Mouse (Mus musculus): ENCODE data around the gene Wasf2. TPM values are rescaled to one million over a fixed set of nuclear protein-coding genes. Genes with fewer than 3 reads are reported as not detected.
A peak's percentile ranks its signal among the peaks of the same experiment; 100 is the strongest.

Wasf2 gene
- polyA plus RNA-seq, 1 experiment from 2014 or later: 64.6 TPM

DNA sequence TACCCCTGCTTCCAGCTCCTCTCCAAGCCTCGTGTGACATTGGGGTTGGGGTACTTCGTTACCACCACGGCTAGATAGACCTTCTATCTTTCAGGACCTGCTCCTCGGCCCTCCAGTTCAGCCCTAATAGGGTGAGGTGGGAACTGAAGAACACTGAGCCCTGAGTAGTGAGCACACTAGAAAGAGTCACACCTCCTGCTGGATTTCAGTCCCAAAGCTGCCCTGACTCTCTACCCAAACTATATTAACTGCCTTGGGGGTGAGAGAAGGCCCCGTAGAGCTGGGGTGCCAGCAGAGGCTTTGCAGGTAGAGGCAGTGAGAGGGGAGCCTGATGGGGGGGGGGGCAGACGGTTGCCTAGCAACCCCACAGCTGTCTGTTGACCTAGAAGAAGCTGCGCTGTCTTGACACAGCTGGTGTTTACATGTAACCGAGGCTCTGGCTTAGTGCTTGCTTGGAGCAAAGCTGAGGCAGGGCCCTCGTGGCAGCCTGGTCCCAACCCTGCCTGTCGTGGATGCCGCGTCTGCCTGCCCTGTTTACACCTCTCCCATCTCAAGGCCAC is 44.4 kb upstream of the Wasf2 start:
- no peak for TF ChIP-seq CTCF (IDR thresholded peaks at IDR 0.05; ENCODE audit: low read depth)
- H3K4me2 ChIP-seq (replicated peaks; ENCODE audit: low read depth): peak overlapping the region; percentile 87
- 19% methylated on average over 12 of the region's 12 CpGs for WGBS
- H3K27me3 ChIP-seq (replicated peaks; ENCODE audit: control insufficient read depth, insufficient read depth, low read length): no peaks in the 10 kb centered on the region
- H3K36me3 ChIP-seq (ENCODE audit: control insufficient read depth, insufficient read depth): no peaks in the 10 kb centered on the region
- H3K4me1 ChIP-seq (replicated peaks; ENCODE audit: control insufficient read depth, insufficient read depth, low read length): peaks cover 22% of the 10 kb centered on the region
- no peak for ATAC-seq
- peak overlapping the region; percentile 40; the same call in 1 of the 2 replicates for H3K4me3 ChIP-seq (ENCODE audit: low read depth, low read length)
- H3K9me3 ChIP-seq (ENCODE audit: control insufficient read depth): no peaks in the 10 kb centered on the region
- H3K27ac ChIP-seq (ENCODE audit: low read depth, low read length): peak overlapping the region; percentile 74
- H3K9ac ChIP-seq (ENCODE audit: low read depth, low read length): no peak overlapping the region

DNA sequence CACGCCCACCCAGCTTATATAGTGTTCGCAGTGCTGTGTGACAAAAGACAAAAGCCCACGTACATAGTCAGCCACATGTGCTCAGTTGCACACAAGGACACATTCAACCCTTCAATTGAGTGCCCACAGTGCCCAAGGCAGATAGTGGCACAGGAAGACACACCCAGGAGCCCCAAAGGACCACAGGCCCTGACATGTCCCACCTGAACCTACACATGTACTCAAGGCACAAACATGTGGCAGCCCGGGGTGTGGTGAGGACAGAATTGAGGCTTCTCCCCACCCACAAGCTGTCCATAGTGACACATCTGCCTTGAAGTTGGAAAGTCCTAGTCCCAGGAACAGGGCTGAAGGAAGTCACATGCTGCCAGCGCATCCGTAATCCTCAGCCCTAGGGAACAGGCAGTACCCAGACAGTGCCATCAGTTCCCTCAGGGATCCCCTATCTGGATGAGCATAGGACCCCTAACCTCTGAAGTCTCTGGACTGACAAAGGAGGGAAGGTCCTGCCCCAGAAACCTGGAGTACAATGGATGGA is 43.1 kb upstream of the Wasf2 start:
- TF ChIP-seq CTCF (IDR thresholded peaks at IDR 0.05; ENCODE audit: low read depth): no peak
- Histone ChIP-seq H3K9ac (ENCODE audit: low read depth, low read length) (no peak overlapping the region), H3K4me3 (ENCODE audit: low read depth, low read length) (no peak overlapping the region), H3K4me1 (replicated peaks; ENCODE audit: control insufficient read depth, insufficient read depth, low read length) (peaks cover 25% of the 10 kb centered on the region), H3K36me3 (ENCODE audit: control insufficient read depth, insufficient read depth) (no peaks in the 10 kb centered on the region), H3K9me3 (ENCODE audit: control insufficient read depth) (no peaks in the 10 kb centered on the region), H3K27me3 (replicated peaks; ENCODE audit: control insufficient read depth, insufficient read depth, low read length) (no peaks in the 10 kb centered on the region), H3K4me2 (replicated peaks; ENCODE audit: low read depth) (peak overlapping the region; percentile 17; the same call in 1 of the 2 replicates), H3K27ac (ENCODE audit: low read depth, low read length) (peak overlapping the region; percentile 60)
- 79% methylated on average over 6 of the region's 6 CpGs for WGBS
- no peak for ATAC-seq

DNA sequence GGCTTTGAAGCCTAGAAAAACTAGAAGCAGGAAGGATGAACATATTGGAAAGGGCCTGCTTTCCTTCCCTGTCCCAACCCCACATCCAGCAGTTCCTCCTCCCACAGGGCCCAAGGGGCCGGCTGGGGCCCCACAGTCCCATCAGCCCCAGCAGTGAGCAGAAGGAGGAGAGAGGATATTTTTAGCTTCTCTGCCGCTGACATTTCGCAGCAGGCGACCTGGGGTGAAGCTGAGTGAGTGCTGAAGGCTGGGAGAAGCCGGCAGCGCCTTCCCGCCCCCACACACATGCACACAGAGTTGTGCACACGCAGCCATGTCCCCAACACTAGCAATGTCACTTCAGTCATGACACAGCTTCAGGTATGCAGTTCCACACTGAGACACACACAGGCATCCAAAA is 42.5 kb upstream of the Wasf2 start:
- peaks cover 27% of the 10 kb centered on the region for H3K4me1 ChIP-seq (replicated peaks; ENCODE audit: control insufficient read depth, insufficient read depth, low read length)
- peak overlapping the region; percentile 60 for H3K27ac ChIP-seq (ENCODE audit: low read depth, low read length)
- TF ChIP-seq CTCF (IDR thresholded peaks at IDR 0.05; ENCODE audit: low read depth): no peak
- peak overlapping the region; percentile 17; the same call in 1 of the 2 replicates for H3K4me2 ChIP-seq (replicated peaks; ENCODE audit: low read depth)
- no peaks in the 10 kb centered on the region for H3K9me3 ChIP-seq (ENCODE audit: control insufficient read depth)
- WGBS: 26% methylated on average over 8 of the region's 8 CpGs
- no peak for ATAC-seq
- H3K27me3 ChIP-seq (replicated peaks; ENCODE audit: control insufficient read depth, insufficient read depth, low read length): no peaks in the 10 kb centered on the region
- no peak overlapping the region for H3K9ac ChIP-seq (ENCODE audit: low read depth, low read length)
- H3K36me3 ChIP-seq (ENCODE audit: control insufficient read depth, insufficient read depth): no peaks in the 10 kb centered on the region
- H3K4me3 ChIP-seq (ENCODE audit: low read depth, low read length): no peak overlapping the region

DNA sequence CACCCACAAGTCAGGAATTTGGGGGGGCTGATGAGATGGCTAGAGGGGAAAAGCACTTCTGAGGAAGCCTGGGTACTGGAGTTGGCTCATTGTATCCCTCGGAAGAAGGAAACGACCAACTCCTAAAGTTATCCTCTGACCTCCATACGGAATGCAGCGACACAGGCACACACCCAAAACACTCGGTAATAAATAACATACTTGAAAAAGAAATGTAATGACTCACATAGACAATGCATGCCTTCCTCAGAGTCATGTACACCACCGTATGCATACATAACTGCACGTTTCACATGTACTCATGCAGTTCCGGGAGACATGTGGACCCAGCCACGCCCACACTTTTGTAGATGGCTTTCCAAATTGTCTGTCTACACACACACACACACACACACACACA is 41.0 kb upstream of the Wasf2 start:
- H3K9ac ChIP-seq (ENCODE audit: low read depth, low read length): no peak overlapping the region
- 37% methylated on average over 9 of the region's 9 CpGs for WGBS
- H3K9me3 ChIP-seq (ENCODE audit: control insufficient read depth): no peaks in the 10 kb centered on the region
- TF ChIP-seq CTCF (IDR thresholded peaks at IDR 0.05; ENCODE audit: low read depth): no peak
- ATAC-seq: no peak
- no peaks in the 10 kb centered on the region for H3K27me3 ChIP-seq (replicated peaks; ENCODE audit: control insufficient read depth, insufficient read depth, low read length)
- peaks cover 26% of the 10 kb centered on the region for H3K4me1 ChIP-seq (replicated peaks; ENCODE audit: control insufficient read depth, insufficient read depth, low read length)
- no peak overlapping the region for H3K4me3 ChIP-seq (ENCODE audit: low read depth, low read length)
- H3K27ac ChIP-seq (ENCODE audit: low read depth, low read length): no peak overlapping the region
- H3K36me3 ChIP-seq (ENCODE audit: control insufficient read depth, insufficient read depth): no peaks in the 10 kb centered on the region
- H3K4me2 ChIP-seq (replicated peaks; ENCODE audit: low read depth): no peak overlapping the region

DNA sequence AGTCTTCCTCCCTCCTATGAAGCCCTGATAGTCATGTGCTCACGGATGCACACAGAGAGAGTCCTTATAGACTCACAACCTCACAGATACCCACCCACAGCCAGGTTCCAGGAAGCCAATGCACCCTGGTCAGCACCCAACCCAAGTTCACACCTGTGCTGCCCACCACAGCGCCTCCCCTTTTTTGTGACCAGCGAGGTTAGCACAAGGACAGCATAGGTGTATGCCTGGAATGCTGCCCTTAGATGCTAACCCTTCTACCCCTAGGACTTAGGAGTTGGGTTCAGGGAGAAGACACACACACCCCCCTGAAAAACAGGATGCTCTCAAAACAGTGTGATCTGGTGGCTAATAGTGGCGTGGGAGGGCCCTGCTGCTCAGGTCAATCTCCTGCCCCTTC is 40.5 kb upstream of the Wasf2 start:
- Histone ChIP-seq H3K27me3 (replicated peaks; ENCODE audit: control insufficient read depth, insufficient read depth, low read length) (no peaks in the 10 kb centered on the region), H3K4me1 (replicated peaks; ENCODE audit: control insufficient read depth, insufficient read depth, low read length) (peaks cover 25% of the 10 kb centered on the region), H3K36me3 (ENCODE audit: control insufficient read depth, insufficient read depth) (no peaks in the 10 kb centered on the region), H3K4me2 (replicated peaks; ENCODE audit: low read depth) (no peak overlapping the region), H3K9me3 (ENCODE audit: control insufficient read depth) (no peaks in the 10 kb centered on the region), H3K4me3 (ENCODE audit: low read depth, low read length) (no peak overlapping the region), H3K9ac (ENCODE audit: low read depth, low read length) (no peak overlapping the region), H3K27ac (ENCODE audit: low read depth, low read length) (peak overlapping the region; percentile 66; the same call in 1 of the 2 replicates)
- no peak for TF ChIP-seq CTCF (IDR thresholded peaks at IDR 0.05; ENCODE audit: low read depth)
- no peak for ATAC-seq
- 75% methylated on average over 4 of the region's 4 CpGs for WGBS

DNA sequence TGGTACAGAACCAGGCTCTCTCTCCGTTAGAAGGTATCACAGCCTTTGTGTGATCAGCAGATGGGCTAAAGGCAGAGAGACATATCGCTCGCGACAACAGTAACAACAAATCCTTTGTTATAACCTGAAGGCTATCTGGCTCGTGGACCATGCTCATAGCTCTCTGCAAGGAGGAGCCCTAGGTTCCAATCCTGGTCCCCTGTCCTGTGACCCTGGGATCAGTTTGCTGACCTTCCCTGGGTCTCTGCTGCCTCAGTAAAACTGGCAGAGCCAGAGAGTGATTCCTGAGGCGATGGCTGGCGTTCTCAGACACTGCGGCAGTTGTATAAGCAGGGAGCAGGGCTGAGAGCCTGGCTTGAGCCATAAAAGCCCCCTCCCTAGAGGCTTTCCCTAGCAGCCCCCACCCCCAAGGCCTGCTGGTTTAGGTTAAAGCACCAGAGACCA is 40.0 kb upstream of the Wasf2 start:
- Histone ChIP-seq H3K4me1 (replicated peaks; ENCODE audit: control insufficient read depth, insufficient read depth, low read length) (peaks cover 27% of the 10 kb centered on the region), H3K4me3 (ENCODE audit: low read depth, low read length) (no peak overlapping the region), H3K9ac (ENCODE audit: low read depth, low read length) (no peak overlapping the region; the same call in 1 of the 2 replicates), H3K36me3 (ENCODE audit: control insufficient read depth, insufficient read depth) (no peaks in the 10 kb centered on the region), H3K9me3 (ENCODE audit: control insufficient read depth) (no peaks in the 10 kb centered on the region), H3K27me3 (replicated peaks; ENCODE audit: control insufficient read depth, insufficient read depth, low read length) (no peaks in the 10 kb centered on the region), H3K4me2 (replicated peaks; ENCODE audit: low read depth) (no peak overlapping the region), H3K27ac (ENCODE audit: low read depth, low read length) (peak overlapping the region; percentile 66)
- no peak for ATAC-seq
- 54% methylated on average over 8 of the region's 8 CpGs for WGBS
- no peak for TF ChIP-seq CTCF (IDR thresholded peaks at IDR 0.05; ENCODE audit: low read depth)
